Mouse (Mus musculus) right cerebral cortex, postnatal 36 days (tissue): ENCODE data around the gene Cpeb4.
"Not testable (repeated sequence)": the region's sequence is repeated elsewhere in the genome, so short reads cannot be mapped to it uniquely, and the experiment has no call there.

Source experiments
- DNase-seq, 2 experiments: peaks; one replicate each; pipeline ENCODE4 v3.0.0; 2022; ENCODE audit warnings: low spot score in 2 of 2, mixed read lengths in 1 of 2

Gene Cpeb4

GRCm38 (mm10) chr11:31974132-31974531, 102.1 kb downstream of the Cpeb4 start:
- DNase-seq = no peak

GRCm38 (mm10) chr11:31974826-31975225, 102.8 kb downstream of the Cpeb4 start:
- no peak for DNase-seq

- no peak for DNase-seq
Observed at GRCm38 (mm10) chr11:31975678-31976077, 103.7 kb downstream of the Cpeb4 start.

- no peak for DNase-seq
Observed at GRCm38 (mm10) chr11:31976137-31976536, 104.1 kb downstream of the Cpeb4 start.

- not testable (repeated sequence) for DNase-seq
Observed at GRCm38 (mm10) chr11:31980089-31980488, 108.1 kb downstream of the Cpeb4 start.

- DNase-seq = no peak
Observed at GRCm38 (mm10) chr11:31981830-31982229, 109.8 kb downstream of the Cpeb4 start.

GRCm38 (mm10) chr11:31982247-31982943, 110.4 kb downstream of the Cpeb4 start:
- DNase-seq = not testable (repeated sequence)

GRCm38 (mm10) chr11:31983249-31983648, 111.2 kb downstream of the Cpeb4 start:
- no peak for DNase-seq

- no peak for DNase-seq
Observed at GRCm38 (mm10) chr11:31984786-31985185, 112.8 kb downstream of the Cpeb4 start.
